Mouse (Mus musculus) bone marrow macrophage, adult 2 months (primary cell): ENCODE data around the gene Glb1.

ENCODE experiments used
- CTCF ChIP-seq: IDR thresholded peaks from 2 replicates; pipeline ENCODE4 v1.5.1; 2012; ENCODE audit warnings: low read depth, mild to moderate bottlenecking, low read length, moderate library complexity
- POLR2A ChIP-seq: IDR thresholded peaks from 2 replicates; pipeline ENCODE4 v1.6.1; 2012; ENCODE audit warnings: mild to moderate bottlenecking, low read depth, low read length, borderline replicate concordance

- TF ChIP-seq POLR2A (no peak), CTCF (no peak)
These were observed 1.2 kb upstream of the Glb1 start for GRCm38 (mm10) chr9:114399680-114400079.
